Mouse (Mus musculus) ES-Bruce4 (cell line): ENCODE results near the gene Gata1. TPM values are rescaled to one million over a fixed set of nuclear protein-coding genes. Genes with fewer than 3 reads are reported as not detected.
"Not testable (repeated sequence)": the region's sequence is repeated elsewhere in the genome, so short reads cannot be mapped to it uniquely, and the experiment has no call there.

Source experiments
- H3K27ac ChIP-seq: 2 replicates; pipeline ENCODE4 v1.5.1; 2012; ENCODE audit warnings: low read length, inconsistent platforms; ENCODE audit not compliant: insufficient read depth
- H3K27me3 ChIP-seq: 2 replicates; pipeline ENCODE4 v1.6.1; 2012; ENCODE audit warnings: mild to moderate bottlenecking, low read length, inconsistent platforms; ENCODE audit not compliant: control insufficient read depth, poor library complexity, insufficient read depth, severe bottlenecking
- H3K36me3 ChIP-seq: 2 replicates; pipeline ENCODE4 v1.6.1; 2012; ENCODE audit warnings: inconsistent platforms, mild to moderate bottlenecking, low read length, moderate library complexity; ENCODE audit not compliant: control insufficient read depth, poor library complexity, insufficient read depth, severe bottlenecking
- H3K4me1 ChIP-seq: one replicate; pipeline ENCODE4 v1.8.1; 2011; ENCODE audit warnings: low read length; ENCODE audit not compliant: control insufficient read depth, insufficient read depth
- H3K4me3 ChIP-seq: 2 replicates; pipeline ENCODE4 v1.5.1; 2011; ENCODE audit warnings: low read depth, mild to moderate bottlenecking, low read length
- H3K9ac ChIP-seq: 2 replicates; pipeline ENCODE4 v1.6.1; 2012; ENCODE audit warnings: low read depth, mild to moderate bottlenecking, inconsistent platforms; ENCODE audit not compliant: poor library complexity, severe bottlenecking
- H3K9me3 ChIP-seq: replicated peaks from 2 replicates; pipeline ENCODE4 v1.6.1; 2012; ENCODE audit warnings: mild to moderate bottlenecking, low read length, inconsistent platforms; ENCODE audit not compliant: control insufficient read depth, poor library complexity, insufficient read depth, severe bottlenecking
- CTCF ChIP-seq: IDR thresholded peaks from one replicate; pipeline ENCODE4 v1.8.1; 2011; ENCODE audit warnings: low read depth, low read length
- EP300 ChIP-seq: IDR thresholded peaks from 2 replicates; pipeline ENCODE4 v1.6.1; 2011; ENCODE audit warnings: low read depth, low read length; ENCODE audit not compliant: insufficient read depth
- POLR2A ChIP-seq: IDR thresholded peaks from one replicate; pipeline ENCODE4 v1.8.1; 2011; ENCODE audit warnings: low read length; ENCODE audit not compliant: insufficient read depth
- polyA plus RNA-seq: library from polyadenylated mRNA; stranded (reverse); fragments of >200 nt; gene quantifications from 2 replicates; pipeline ENCODE4 v1.2.4, GENCODE M21; 2011; ENCODE audit warnings: low read depth; ENCODE audit not compliant: missing spikeins, insufficient read depth, insufficient read length

The Gata1 gene
- polyA plus RNA-seq, 1 experiment = 1.3 TPM

- no peaks in the 10 kb centered on the region for H3K27me3 ChIP-seq
- peaks cover 1% of the 10 kb centered on the region for H3K4me1 ChIP-seq
- no peaks in the 10 kb centered on the region for H3K36me3 ChIP-seq
- H3K9me3 ChIP-seq = no peaks in the 10 kb centered on the region
- H3K9ac ChIP-seq = no peak overlapping the region
- TF ChIP-seq CTCF = no peak
- no peak for TF ChIP-seq POLR2A
- peak; percentile 86 for TF ChIP-seq EP300
- H3K27ac ChIP-seq = peak overlapping the region; percentile 79
- H3K4me3 ChIP-seq = no peak overlapping the region; the same call in 1 of the 2 replicates
Measured at GRCm38 (mm10) chrX:8013569-8014314, 35.9 kb upstream of the Gata1 start.

- H3K4me3 ChIP-seq = no peak overlapping the region; the same call in 1 of the 2 replicates
- H3K9me3 ChIP-seq = no peaks in the 10 kb centered on the region
- no peaks in the 10 kb centered on the region for H3K36me3 ChIP-seq
- H3K27me3 ChIP-seq = no peaks in the 10 kb centered on the region
- peak overlapping the region; percentile 79 for H3K27ac ChIP-seq
- TF ChIP-seq POLR2A = no peak
- TF ChIP-seq EP300 = no peak
- no peak for TF ChIP-seq CTCF
- peaks cover 1% of the 10 kb centered on the region for H3K4me1 ChIP-seq
- no peak overlapping the region for H3K9ac ChIP-seq
Measured at GRCm38 (mm10) chrX:8013157-8013556, 35.3 kb upstream of the Gata1 start.

GRCm38 (mm10) chrX:8009356-8009755 is 31.5 kb upstream of the Gata1 start:
- peak overlapping the region; percentile 52 for H3K9ac ChIP-seq

GRCm38 (mm10) chrX:8008543-8008942 is 30.7 kb upstream of the Gata1 start:
- H3K36me3 ChIP-seq = no peaks in the 10 kb centered on the region
- H3K27ac ChIP-seq = peak overlapping the region; percentile 99
- H3K27me3 ChIP-seq = no peaks in the 10 kb centered on the region
- no peaks in the 10 kb centered on the region; the same call in 1 of the 2 replicates for H3K9me3 ChIP-seq
- TF ChIP-seq EP300 (peak; percentile 99), POLR2A (no peak)
- H3K4me3 ChIP-seq = no peak overlapping the region
- peak overlapping the region; percentile 52; the same call in 1 of the 2 replicates for H3K9ac ChIP-seq
- H3K4me1 ChIP-seq = peaks cover 1% of the 10 kb centered on the region

More at GRCm38 (mm10) chrX:8009356-8009755, 31.5 kb upstream of the Gata1 start:
- H3K36me3 ChIP-seq, H3K27me3 ChIP-seq, H3K4me3 ChIP-seq, H3K9me3 ChIP-seq, H3K4me1 ChIP-seq: not testable (repeated sequence)
- peak overlapping the region; percentile 99 for H3K27ac ChIP-seq

GRCm38 (mm10) chrX:8002971-8003370 is 25.1 kb upstream of the Gata1 start:
- Histone ChIP-seq H3K27me3 (no peaks in the 10 kb centered on the region), H3K4me3 (no peak overlapping the region), H3K36me3 (no peaks in the 10 kb centered on the region), H3K9me3 (no peaks in the 10 kb centered on the region; the same call in 1 of the 2 replicates), H3K9ac (no peak overlapping the region), H3K4me1 (peaks cover 4% of the 10 kb centered on the region), H3K27ac (peak overlapping the region; percentile 88)
- no peak for TF ChIP-seq EP300

GRCm38 (mm10) chrX:8002001-8002400 is 24.1 kb upstream of the Gata1 start:
- Histone ChIP-seq H3K9ac (no peak overlapping the region), H3K27me3 (no peaks in the 10 kb centered on the region), H3K36me3 (no peaks in the 10 kb centered on the region), H3K9me3 (no peaks in the 10 kb centered on the region; the same call in 1 of the 2 replicates), H3K27ac (peak overlapping the region; percentile 90), H3K4me1 (peaks cover 4% of the 10 kb centered on the region), H3K4me3 (no peak overlapping the region)
- TF ChIP-seq CTCF = no peak
- TF ChIP-seq POLR2A = no peak
- TF ChIP-seq EP300 = peak; percentile 92
